8 mouse cellular contexts compared by ENCODE assay signal in the genomic region with DNA sequence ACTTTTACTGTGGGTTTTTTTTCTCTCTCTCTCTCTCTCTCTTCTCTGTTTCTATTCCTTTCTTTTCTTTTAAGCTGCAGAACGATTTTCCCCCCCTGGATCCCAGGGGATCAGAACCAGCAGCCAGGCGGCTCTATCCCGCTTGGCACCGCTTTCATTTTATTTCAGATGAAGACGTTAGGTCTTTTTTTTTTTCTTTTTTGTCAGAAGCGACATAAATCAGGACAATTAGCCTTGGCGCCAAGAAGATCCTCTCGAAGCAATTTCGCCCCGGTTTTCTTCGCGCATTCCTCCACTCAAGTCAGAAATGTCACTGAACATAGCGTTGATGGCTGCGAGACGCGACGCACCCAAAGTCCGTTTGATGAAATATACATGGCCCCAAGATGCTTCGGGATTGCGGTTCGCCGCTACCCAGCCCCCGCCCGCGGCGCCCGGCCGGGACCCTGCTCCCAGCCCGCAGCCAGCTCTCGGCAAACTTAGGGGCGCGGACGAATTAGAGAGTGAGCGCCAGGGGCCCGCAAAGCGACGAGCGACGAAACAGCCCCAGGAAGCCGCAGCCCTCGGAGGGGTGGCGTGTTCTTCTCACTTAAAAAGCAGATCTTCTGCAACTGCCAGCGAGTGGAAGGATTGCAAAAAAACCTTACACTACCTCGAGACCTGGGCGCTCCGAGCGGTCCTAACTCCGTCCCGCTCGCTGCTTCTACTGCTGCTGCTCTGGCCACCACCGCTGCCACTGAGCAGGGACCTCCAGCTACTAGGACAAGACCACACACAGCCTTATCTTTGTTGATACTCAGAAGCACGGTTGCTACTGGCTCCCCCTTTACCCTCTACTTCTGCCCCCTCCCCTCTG. TPM values are rescaled to one million over a fixed set of nuclear protein-coding genes. Genes with fewer than 3 reads are reported as not detected.
DNase-seq lines count a peak whose midpoint lies in the region; ATAC-seq and TF ChIP-seq lines count a peak whose summit lies in the region.

A gene (minus strand): TSS at position 806 of the 856 bp plus-strand sequence.

- H3K27me3 ChIP-seq in liver, adult 2 months (ENCODE audit: control insufficient read depth, insufficient read depth, low read length), result peaks cover 16% of the 10 kb centered on the region
- peaks cover 13% of the 10 kb centered on the region for H3K27me3 ChIP-seq in forebrain, embryonic 13.5 days
- 0 out of 2 replicates have a peak, but pooled peaks cover 10% of the 10 kb centered on the region for H3K27me3 ChIP-seq in intestine, embryonic 14.5 days (replicated peaks; ENCODE audit: control insufficient read depth, insufficient read depth, low read length)
- peaks cover 32% of the 10 kb centered on the region for H3K27me3 ChIP-seq in liver, embryonic 11.5 days (replicated peaks; ENCODE audit: control insufficient read depth, insufficient read depth, low read length)

- H3K4me3 ChIP-seq in liver, adult 2 months (ENCODE audit: insufficient read depth, low read depth, low read length), result peak within 1 kb of the TSS; percentile 19; the same call in 1 of the 2 replicates
- peak within 1 kb of the TSS; percentile 52 for H3K4me3 ChIP-seq in brown adipose tissue, adult 24 weeks (ENCODE audit: insufficient read depth, low read depth, low read length)
- peak within 1 kb of the TSS; percentile 67 for H3K4me3 ChIP-seq in forebrain, embryonic 13.5 days
- H3K4me3 ChIP-seq in intestine, embryonic 14.5 days (ENCODE audit: low read depth, low read length), result peak within 1 kb of the TSS; percentile 60
- H3K4me3 ChIP-seq in liver, embryonic 11.5 days (ENCODE audit: low read depth, low read length), result peak within 1 kb of the TSS; percentile 54
- peak within 1 kb of the TSS; percentile 70 for H3K4me3 ChIP-seq in olfactory bulb, adult 2 months (ENCODE audit: insufficient read depth, low read depth, low read length)

- H3K79me2 ChIP-seq in liver, adult 2 months (ENCODE audit: control insufficient read depth, insufficient read depth, low read length), result no peaks in the 10 kb centered on the region

- DNase-seq in liver, adult 2 months (ENCODE audit: extremely low read depth, low read depth, low spot score), result no peak
- no peak for DNase-seq in liver
- DNase-seq in intestine, embryonic 14.5 days (ENCODE audit: low spot score), result peak; percentile 76
- peak; percentile 42 for DNase-seq in liver, embryonic 11.5 days (ENCODE audit: low spot score)
- DNase-seq in B cell, adult 2 months, result no peak

- WGBS in liver, adult 2 months, result 2% methylated on average over 52 of the region's 52 CpGs
- WGBS in forebrain, embryonic 13.5 days, result under 1% methylated on average over 52 of the region's 52 CpGs
- 1% methylated on average over 52 of the region's 52 CpGs for WGBS in intestine, embryonic 14.5 days
- WGBS in liver, embryonic 11.5 days, result under 1% methylated on average over 52 of the region's 52 CpGs
- under 1% methylated on average over 52 of the region's 52 CpGs for WGBS in olfactory bulb, adult 2 months

- H3K9ac ChIP-seq in liver, adult 2 months (ENCODE audit: low read depth, low read length), result no peak within 1 kb of the TSS
- H3K9ac ChIP-seq in forebrain, embryonic 13.5 days, result peak within 1 kb of the TSS; percentile 71
- H3K9ac ChIP-seq in intestine, embryonic 14.5 days (ENCODE audit: low read length), result peak within 1 kb of the TSS; percentile 42
- H3K9ac ChIP-seq in liver, embryonic 11.5 days (ENCODE audit: low read depth, low read length), result 0 out of 2 replicates have a peak within 1 kb of the TSS, but pooled peaks have one; percentile 30

- no peaks in the 10 kb centered on the region for H3K36me3 ChIP-seq in liver, adult 2 months (ENCODE audit: control insufficient read depth, insufficient read depth, low read length)
- H3K36me3 ChIP-seq in forebrain, embryonic 13.5 days (ENCODE audit: poor library complexity, severe bottlenecking), result no peaks in the 10 kb centered on the region
- H3K36me3 ChIP-seq in intestine, embryonic 14.5 days (ENCODE audit: control insufficient read depth, insufficient read depth, low read length), result no peaks in the 10 kb centered on the region
- H3K36me3 ChIP-seq in liver, embryonic 11.5 days (ENCODE audit: control insufficient read depth, insufficient read depth, low read length), result no peaks in the 10 kb centered on the region

- TF ChIP-seq CTCF in liver, adult 2 months (IDR thresholded peaks at IDR 0.05; ENCODE audit: low read depth, low read length), result no peak
- TF ChIP-seq CTCF in olfactory bulb, adult 2 months (IDR thresholded peaks at IDR 0.05; ENCODE audit: insufficient read depth, low read depth, low read length), result no peak

- TF ChIP-seq POLR2A in liver, adult 2 months (IDR thresholded peaks at IDR 0.05; ENCODE audit: extremely low read depth, insufficient read depth, low read length), result no peak
- no peak for TF ChIP-seq POLR2A in olfactory bulb, adult 2 months (IDR thresholded peaks at IDR 0.05; ENCODE audit: insufficient read depth, low read depth, low read length)

- H3K4me2 ChIP-seq in forebrain, embryonic 13.5 days, result peak within 1 kb of the TSS; percentile 99
- H3K4me2 ChIP-seq in intestine, embryonic 14.5 days (ENCODE audit: low read length), result peak within 1 kb of the TSS; percentile 99
- H3K4me2 ChIP-seq in liver, embryonic 11.5 days, result peak within 1 kb of the TSS; percentile 81

- H3K4me1 ChIP-seq in liver, adult 2 months (ENCODE audit: control insufficient read depth, insufficient read depth, low read length), result peaks cover 3% of the 10 kb centered on the region; the same call in 1 of the 2 replicates
- H3K4me1 ChIP-seq in brown adipose tissue, adult 24 weeks (ENCODE audit: control insufficient read depth, insufficient read depth, insufficient read length, low read length), result no peaks in the 10 kb centered on the region
- H3K4me1 ChIP-seq in forebrain, embryonic 13.5 days, result peaks cover 5% of the 10 kb centered on the region; the same call in 1 of the 2 replicates
- no peaks in the 10 kb centered on the region for H3K4me1 ChIP-seq in intestine, embryonic 14.5 days (replicated peaks; ENCODE audit: control insufficient read depth, insufficient read depth, low read length)
- peaks cover 3% of the 10 kb centered on the region; the same call in 1 of the 2 replicates for H3K4me1 ChIP-seq in liver, embryonic 11.5 days (replicated peaks; ENCODE audit: control insufficient read depth, insufficient read depth, low read length)
- 0 out of 2 replicates have a peak, but pooled peaks cover 2% of the 10 kb centered on the region for H3K4me1 ChIP-seq in olfactory bulb, adult 2 months (ENCODE audit: control insufficient read depth, insufficient read depth, low read length)

- no peak within 1 kb of the TSS for H3K27ac ChIP-seq in liver, adult 2 months (replicated peaks; ENCODE audit: insufficient read depth, low read depth, low read length)
- no peak within 1 kb of the TSS for H3K27ac ChIP-seq in brown adipose tissue, adult 24 weeks (replicated peaks; ENCODE audit: low read depth, low read length)
- H3K27ac ChIP-seq in forebrain, embryonic 13.5 days, result peak within 1 kb of the TSS; percentile 51; the same call in 1 of the 2 replicates
- H3K27ac ChIP-seq in intestine, embryonic 14.5 days (ENCODE audit: low read depth), result no peak within 1 kb of the TSS
- H3K27ac ChIP-seq in liver, embryonic 11.5 days (ENCODE audit: low read depth, low read length), result no peak within 1 kb of the TSS
- 0 out of 2 replicates have a peak within 1 kb of the TSS, but pooled peaks have one; percentile 25 for H3K27ac ChIP-seq in olfactory bulb, adult 2 months (ENCODE audit: insufficient read depth, low read depth, low read length)

- ATAC-seq in forebrain, embryonic 13.5 days, result peak; percentile 48
- ATAC-seq in intestine, embryonic 14.5 days (replicated peaks; ENCODE audit: low FRiP score, low TSS enrichment, low read depth), result peak; percentile 51; the same call in 1 of the 2 replicates
- peak; percentile 52 for ATAC-seq in liver, embryonic 11.5 days (replicated peaks; ENCODE audit: low FRiP score)

- H3K9me3 ChIP-seq in forebrain, embryonic 13.5 days (replicated peaks), result no peaks in the 10 kb centered on the region
- no peaks in the 10 kb centered on the region for H3K9me3 ChIP-seq in intestine, embryonic 14.5 days (ENCODE audit: control insufficient read depth, low read length)
- no peaks in the 10 kb centered on the region for H3K9me3 ChIP-seq in liver, embryonic 11.5 days (ENCODE audit: control insufficient read depth, low read length)

RNA-seq across cellular contexts. Expression of the gene that starts here (rescaled TPM):
- under 0.01 TPM in 1 of 2 replicates, not detected in the other for total RNA-seq in liver, adult 2 months (2014; rRNA removed)
- polyA plus RNA-seq in liver, adult 2 months (2012; rRNA removed), result not detected in 2 replicates
- polyA plus RNA-seq in brown adipose tissue, adult 24 weeks (2012; ENCODE audit: insufficient read depth, insufficient read length, missing spikeins), result not detected in 2 replicates
- 9.0 and 12.6 TPM in 2 replicates for polyA plus RNA-seq in forebrain, embryonic 13.5 days (2015; fragmentation: Nextera tagmentation; extraction: Ambion mirVana)
- 3.0 and 4.5 TPM in 2 replicates for polyA plus RNA-seq in intestine, embryonic 14.5 days (2014; fragmentation: Nextera tagmentation; extraction: Ambion mirVana)
- 0.10 and 1.1 TPM in 2 replicates for polyA plus RNA-seq in liver, embryonic 11.5 days (2014; fragmentation: Nextera tagmentation; extraction: Ambion mirVana)
- 57.8 TPM in 1 of 2 replicates, not detected in the other for polyA plus RNA-seq in olfactory bulb, adult 2 months (2012; ENCODE audit: insufficient read depth, insufficient read length, low replicate concordance, missing spikeins)

Comparison
In these comparisons a context has a peak if more than half of its experiments do, and no peak if none do; other contexts are left out.
1. DNase-seq: peak in intestine, embryonic 14.5 days (single experiment) and liver, embryonic 11.5 days (single experiment); none in liver, adult 2 months (single experiment), liver (single experiment) and B cell, adult 2 months (0 of 2).
2. H3K27ac ChIP-seq: peak in forebrain, embryonic 13.5 days (single experiment) and olfactory bulb, adult 2 months (single experiment); none in liver, adult 2 months (single experiment), brown adipose tissue, adult 24 weeks (single experiment), intestine, embryonic 14.5 days (single experiment) and liver, embryonic 11.5 days (single experiment).
3. H3K4me3 ChIP-seq: peak in every context shown above with its lines; median percentile 70 in olfactory bulb, adult 2 months; 67 in forebrain, embryonic 13.5 days; 60 in intestine, embryonic 14.5 days; 54 in liver, embryonic 11.5 days; 52 in brown adipose tissue, adult 24 weeks; 19 in liver, adult 2 months.
4. Peak in every context shown above with its lines, with median percentiles within 50 percentile points of each other: ATAC-seq and H3K4me2 ChIP-seq.